Mouse (Mus musculus) limb, embryonic 15.5 days (tissue): ENCODE measurements around the gene Chn2. TPM values are rescaled to one million over a fixed set of nuclear protein-coding genes. Genes with fewer than 3 reads are reported as not detected.

Source experiments
- ATAC-seq: fragments of 200-750 bp; cut with Nextera tagmentation; 2 replicates; pipeline ENCODE4 v1.8.0; 2017; ENCODE audit warnings: low read depth, moderate TSS enrichment; ENCODE audit not compliant: insufficient number of reproducible peaks, low FRiP score, low TSS enrichment
- H3K27ac ChIP-seq: fragments of 300-500 bp; sonication (generic); 2 replicates; pipeline ENCODE4 v1.5.1; 2015; ENCODE audit warnings: moderate library complexity, mild to moderate bottlenecking, inconsistent platforms
- H3K27me3 ChIP-seq: fragments of 300-500 bp; sonication (generic); 2 replicates; pipeline ENCODE4 v1.6.1; 2015; ENCODE audit warnings: inconsistent platforms
- H3K36me3 ChIP-seq: fragments of 300-500 bp; sonication (generic); 2 replicates; pipeline ENCODE4 v1.6.1; 2015; ENCODE audit warnings: inconsistent platforms
- H3K4me1 ChIP-seq: fragments of 300-500 bp; sonication (generic); 2 replicates; pipeline ENCODE4 v1.6.1; 2015; ENCODE audit warnings: inconsistent platforms
- H3K4me2 ChIP-seq: fragments of 300-500 bp; sonication (generic); 2 replicates; pipeline ENCODE4 v1.6.1; 2015; ENCODE audit warnings: mild to moderate bottlenecking, inconsistent platforms
- H3K4me3 ChIP-seq: fragments of 300-500 bp; sonication (generic); 2 replicates; pipeline ENCODE4 v1.5.1; 2015; ENCODE audit warnings: mild to moderate bottlenecking, inconsistent platforms
- H3K9ac ChIP-seq: fragments of 300-500 bp; sonication (generic); 2 replicates; pipeline ENCODE4 v1.6.1; 2015; ENCODE audit warnings: inconsistent platforms
- H3K9me3 ChIP-seq: fragments of 300-500 bp; sonication (generic); 2 replicates; pipeline ENCODE4 v1.6.1; 2016; ENCODE audit warnings: inconsistent platforms
- WGBS: fragments of 180-500 bp; shearing (Covaris S2); methylation state at CpG from one replicate; pipeline ENCODE4 v1.1.7; 2015; 5-methylcytosine and 5-hydroxymethylcytosine counted together
- polyA plus RNA-seq: library from polyadenylated mRNA; unstranded; fragments of >200 nt; fragmentation: Nextera tagmentation; extraction: Ambion mirVana; gene quantifications from 2 replicates; pipeline ENCODE4 v1.2.1, GENCODE M21; 2015

Chn2 gene
- polyA plus RNA-seq, 1 experiment from 2014 or later: 10.9 TPM

DNA sequence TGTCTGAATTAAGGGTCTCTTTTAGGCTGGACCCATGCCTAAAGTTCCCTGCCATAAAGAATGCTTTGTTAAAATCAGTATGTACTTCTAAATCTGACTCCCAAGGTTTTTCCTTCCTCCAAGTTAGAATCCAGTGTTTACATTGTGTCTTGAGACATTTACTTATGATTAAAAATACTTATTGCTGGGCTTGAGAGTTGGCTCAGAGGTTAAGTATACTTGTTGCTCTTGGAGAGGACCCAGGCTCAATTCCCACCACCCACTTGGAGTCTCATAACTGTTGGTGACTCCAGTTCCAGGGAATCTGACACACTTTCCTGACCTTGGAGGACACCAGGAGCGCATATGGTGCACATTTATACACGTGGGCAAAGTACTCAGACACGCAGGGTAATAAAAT is 20.9 kb downstream of the Chn2 start:
- no peak overlapping the region for H3K27ac ChIP-seq
- no peaks in the 10 kb centered on the region for H3K9me3 ChIP-seq
- peaks cover 10% of the 10 kb centered on the region; the same call in 1 of the 2 replicates for H3K4me1 ChIP-seq
- no peak for ATAC-seq
- 76% methylated on average over 3 of the region's 3 CpGs for WGBS
- H3K27me3 ChIP-seq: no peaks in the 10 kb centered on the region
- no peak overlapping the region for H3K4me2 ChIP-seq
- no peak overlapping the region for H3K9ac ChIP-seq
- H3K4me3 ChIP-seq: no peak overlapping the region
- no peaks in the 10 kb centered on the region for H3K36me3 ChIP-seq

DNA sequence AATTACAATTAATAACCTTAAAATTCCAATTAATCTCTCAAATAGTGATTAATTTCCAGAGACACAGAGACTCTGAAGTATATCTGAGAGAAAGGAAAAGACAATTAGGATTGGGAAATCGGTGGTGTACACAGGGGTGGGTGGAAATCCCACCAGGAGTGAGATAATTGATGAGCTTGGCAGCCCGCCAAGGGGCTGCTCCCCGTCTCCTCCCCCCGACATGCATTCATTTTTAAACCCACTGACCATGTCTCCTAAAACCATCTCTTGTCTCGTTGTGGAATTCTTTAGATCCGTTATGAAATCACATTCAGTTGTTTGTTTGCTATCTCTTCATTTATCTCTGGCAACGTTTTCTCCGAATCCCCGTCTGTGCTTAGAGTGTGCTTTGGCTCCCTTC is 22.0 kb downstream of the Chn2 start:
- 49% methylated on average over 9 of the region's 9 CpGs for WGBS
- no peak overlapping the region for H3K4me2 ChIP-seq
- peaks cover 10% of the 10 kb centered on the region; the same call in 1 of the 2 replicates for H3K4me1 ChIP-seq
- no peak for ATAC-seq
- H3K27ac ChIP-seq: no peak overlapping the region
- no peak overlapping the region for H3K9ac ChIP-seq
- H3K27me3 ChIP-seq: no peaks in the 10 kb centered on the region
- no peak overlapping the region for H3K4me3 ChIP-seq
- H3K9me3 ChIP-seq: no peaks in the 10 kb centered on the region
- no peaks in the 10 kb centered on the region for H3K36me3 ChIP-seq

DNA sequence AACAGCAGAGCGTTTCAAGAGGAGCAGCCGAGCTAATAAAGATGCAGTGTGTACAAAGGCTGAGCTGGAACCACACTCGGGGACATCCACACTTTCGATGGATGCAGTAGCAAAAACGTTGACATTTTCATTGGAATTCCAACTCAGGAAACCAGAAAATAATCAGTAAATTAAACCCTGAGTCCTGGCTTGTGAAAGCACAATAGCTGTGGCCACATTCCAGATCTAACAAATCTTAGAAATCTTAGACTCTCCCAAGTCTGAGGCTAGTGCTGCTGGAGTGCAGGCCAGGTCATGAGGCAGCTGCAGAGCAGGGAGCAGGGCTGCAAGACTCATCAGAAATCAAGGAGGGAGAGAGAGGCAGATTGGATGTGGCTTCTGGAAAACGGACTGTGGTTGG is 24.5 kb downstream of the Chn2 start:
- no peaks in the 10 kb centered on the region for H3K27me3 ChIP-seq
- ATAC-seq: no peak
- no peak overlapping the region for H3K4me2 ChIP-seq
- H3K9ac ChIP-seq: no peak overlapping the region
- WGBS: 57% methylated on average over 6 of the region's 6 CpGs
- peaks cover 6% of the 10 kb centered on the region; the same call in 1 of the 2 replicates for H3K4me1 ChIP-seq
- no peak overlapping the region for H3K4me3 ChIP-seq
- H3K27ac ChIP-seq: no peak overlapping the region
- no peaks in the 10 kb centered on the region for H3K36me3 ChIP-seq
- H3K9me3 ChIP-seq: no peaks in the 10 kb centered on the region

GRCm38 (mm10) chr6:54067380-54067779 is 28.0 kb downstream of the Chn2 start:
- H3K27ac ChIP-seq: no peak overlapping the region
- peaks cover 9% of the 10 kb centered on the region for H3K4me1 ChIP-seq
- 61% methylated on average over 5 of the region's 5 CpGs for WGBS
- H3K4me2 ChIP-seq: no peak overlapping the region
- no peaks in the 10 kb centered on the region for H3K9me3 ChIP-seq
- no peak overlapping the region for H3K4me3 ChIP-seq
- no peaks in the 10 kb centered on the region for H3K27me3 ChIP-seq
- no peaks in the 10 kb centered on the region for H3K36me3 ChIP-seq
- H3K9ac ChIP-seq: no peak overlapping the region
- ATAC-seq: no peak

- H3K4me1 ChIP-seq: peaks cover 4% of the 10 kb centered on the region
- H3K9me3 ChIP-seq: no peaks in the 10 kb centered on the region
- H3K27ac ChIP-seq: no peak overlapping the region
- H3K36me3 ChIP-seq: no peaks in the 10 kb centered on the region
- no peak overlapping the region for H3K9ac ChIP-seq
- no peak overlapping the region for H3K4me2 ChIP-seq
- 61% methylated on average over 5 of the region's 5 CpGs for WGBS
- no peak for ATAC-seq
- no peak overlapping the region for H3K4me3 ChIP-seq
- H3K27me3 ChIP-seq: no peaks in the 10 kb centered on the region
These were observed 29.5 kb downstream of the Chn2 start for GRCm38 (mm10) chr6:54068882-54069281.

DNA sequence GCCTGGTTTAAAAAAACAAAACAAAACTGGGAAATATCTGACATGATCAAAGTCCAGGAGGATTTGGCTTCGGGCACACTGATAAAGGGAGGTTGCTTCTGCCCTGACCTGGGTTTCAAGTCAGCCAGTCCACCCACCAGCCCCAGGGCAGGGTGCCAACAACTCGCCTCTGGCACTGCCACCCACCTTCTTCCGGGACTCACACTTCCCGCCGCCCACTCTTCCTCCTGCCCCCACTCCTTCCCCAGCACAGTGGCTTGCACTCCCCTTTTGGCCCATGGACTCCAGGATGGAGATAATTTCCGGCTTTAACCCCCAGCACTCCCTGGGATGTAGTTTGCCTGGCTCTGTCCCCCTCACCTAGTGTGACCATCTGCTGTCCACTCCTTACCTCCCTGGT is 31.4 kb downstream of the Chn2 start:
- no peaks in the 10 kb centered on the region for H3K36me3 ChIP-seq
- H3K9ac ChIP-seq: no peak overlapping the region
- no peak overlapping the region for H3K4me3 ChIP-seq
- H3K4me2 ChIP-seq: no peak overlapping the region
- no peak overlapping the region for H3K27ac ChIP-seq
- peaks cover 9% of the 10 kb centered on the region for H3K4me1 ChIP-seq
- 51% methylated on average over 6 of the region's 6 CpGs for WGBS
- no peaks in the 10 kb centered on the region for H3K27me3 ChIP-seq
- H3K9me3 ChIP-seq: no peaks in the 10 kb centered on the region
- ATAC-seq: no peak

- no peak overlapping the region for H3K4me2 ChIP-seq
- no peaks in the 10 kb centered on the region for H3K36me3 ChIP-seq
- H3K4me1 ChIP-seq: peaks cover 9% of the 10 kb centered on the region
- H3K27me3 ChIP-seq: no peaks in the 10 kb centered on the region
- no peak overlapping the region for H3K9ac ChIP-seq
- no peak for ATAC-seq
- no peak overlapping the region for H3K27ac ChIP-seq
- no peak overlapping the region for H3K4me3 ChIP-seq
- no peaks in the 10 kb centered on the region for H3K9me3 ChIP-seq
- WGBS: 74% methylated on average over 4 of the region's 4 CpGs
These were observed 32.1 kb downstream of the Chn2 start for GRCm38 (mm10) chr6:54071478-54071877.

- Histone ChIP-seq H3K36me3 (no peaks in the 10 kb centered on the region), H3K27ac (no peak overlapping the region), H3K9ac (no peak overlapping the region), H3K4me2 (no peak overlapping the region), H3K4me3 (no peak overlapping the region), H3K27me3 (no peaks in the 10 kb centered on the region), H3K4me1 (peaks cover 9% of the 10 kb centered on the region), H3K9me3 (no peaks in the 10 kb centered on the region)
- 41% methylated on average over 4 of the region's 4 CpGs for WGBS
- ATAC-seq: no peak
These were observed 35.1 kb downstream of the Chn2 start for GRCm38 (mm10) chr6:54074454-54074853.

- Histone ChIP-seq H3K9ac (no peak overlapping the region), H3K27ac (no peak overlapping the region), H3K9me3 (no peaks in the 10 kb centered on the region), H3K4me2 (no peak overlapping the region), H3K36me3 (no peaks in the 10 kb centered on the region), H3K27me3 (no peaks in the 10 kb centered on the region), H3K4me1 (peaks cover 9% of the 10 kb centered on the region), H3K4me3 (no peak overlapping the region)
- no peak for ATAC-seq
- WGBS: 67% methylated on average over 6 of the region's 6 CpGs
These were observed 36.1 kb downstream of the Chn2 start for GRCm38 (mm10) chr6:54075419-54075818.

DNA sequence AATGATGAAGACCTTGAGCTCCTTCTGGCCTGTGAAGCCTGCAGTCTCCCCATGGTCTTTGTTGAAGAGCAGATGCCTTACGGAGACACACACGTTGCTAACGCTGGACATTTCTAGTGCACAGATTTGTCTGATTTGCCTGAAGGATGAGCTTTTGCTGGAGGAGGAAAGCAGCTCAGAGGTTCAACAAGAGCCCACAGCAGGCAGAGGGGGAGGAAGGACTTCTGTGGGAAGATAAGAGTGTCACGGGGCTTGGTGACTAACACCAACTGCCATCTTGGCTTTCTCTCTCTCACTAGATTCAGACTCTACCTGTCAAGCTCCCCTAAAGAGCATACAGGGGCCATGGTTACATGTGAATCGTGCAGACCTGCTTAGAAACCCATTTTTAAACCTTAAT is 37.3 kb downstream of the Chn2 start:
- Histone ChIP-seq H3K36me3 (no peaks in the 10 kb centered on the region), H3K27ac (no peak overlapping the region), H3K27me3 (no peaks in the 10 kb centered on the region), H3K4me1 (peaks cover 6% of the 10 kb centered on the region; the same call in 1 of the 2 replicates), H3K4me2 (no peak overlapping the region), H3K4me3 (no peak overlapping the region), H3K9me3 (no peaks in the 10 kb centered on the region), H3K9ac (no peak overlapping the region)
- ATAC-seq: no peak
- 88% methylated on average over 5 of the region's 5 CpGs for WGBS

DNA sequence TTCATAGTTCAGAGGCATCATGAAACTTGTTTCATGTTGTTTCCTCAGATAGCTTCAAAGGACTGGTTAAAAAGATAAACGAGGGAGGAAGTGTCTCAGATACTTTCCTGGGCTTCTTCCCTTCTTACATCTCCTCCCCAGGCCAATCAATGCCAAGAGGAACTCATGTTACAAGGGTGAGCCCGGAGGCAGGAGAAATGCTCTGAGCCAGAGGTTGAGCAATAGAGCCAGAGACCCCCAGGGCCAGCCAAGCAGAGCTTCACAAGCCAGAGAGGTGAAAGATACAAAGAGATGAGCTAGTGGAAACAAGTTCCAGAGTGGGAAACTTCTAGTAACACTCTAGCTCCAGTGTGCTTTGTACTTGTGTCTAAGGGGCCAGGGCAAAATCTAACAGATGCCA is 38.9 kb downstream of the Chn2 start:
- Histone ChIP-seq H3K27ac (no peak overlapping the region), H3K4me2 (no peak overlapping the region), H3K4me1 (peaks cover 6% of the 10 kb centered on the region; the same call in 1 of the 2 replicates), H3K9me3 (no peaks in the 10 kb centered on the region), H3K4me3 (no peak overlapping the region), H3K36me3 (no peaks in the 10 kb centered on the region), H3K27me3 (no peaks in the 10 kb centered on the region), H3K9ac (no peak overlapping the region)
- no peak for ATAC-seq
- WGBS: 26% methylated on average over 2 of the region's 2 CpGs

- H3K4me3 ChIP-seq: no peak overlapping the region
- no peaks in the 10 kb centered on the region for H3K4me1 ChIP-seq
- no peak overlapping the region for H3K27ac ChIP-seq
- H3K9me3 ChIP-seq: no peaks in the 10 kb centered on the region
- H3K27me3 ChIP-seq: no peaks in the 10 kb centered on the region
- H3K36me3 ChIP-seq: no peaks in the 10 kb centered on the region
- ATAC-seq: no peak
- H3K9ac ChIP-seq: no peak overlapping the region
- 79% methylated on average over 2 of the region's 2 CpGs for WGBS
- H3K4me2 ChIP-seq: no peak overlapping the region
These were observed 40.5 kb downstream of the Chn2 start for GRCm38 (mm10) chr6:54079881-54080280.

- no peak overlapping the region for H3K4me2 ChIP-seq
- H3K9ac ChIP-seq: no peak overlapping the region
- ATAC-seq: no peak
- H3K27ac ChIP-seq: no peak overlapping the region
- WGBS: 88% methylated on average over 15 of the region's 15 CpGs
- no peaks in the 10 kb centered on the region for H3K27me3 ChIP-seq
- no peaks in the 10 kb centered on the region for H3K4me1 ChIP-seq
- H3K4me3 ChIP-seq: no peak overlapping the region
- no peaks in the 10 kb centered on the region for H3K9me3 ChIP-seq
- H3K36me3 ChIP-seq: no peaks in the 10 kb centered on the region
These were observed 41.3 kb downstream of the Chn2 start for GRCm38 (mm10) chr6:54080518-54081285.
